Mouse (Mus musculus) skeletal muscle tissue, adult 2 months (tissue): ENCODE measurements at regions not wholly inside any gene's neighbourhood (a gene's known extent, or its start where the extent isn't known, plus 50 kb on each side); places are given as distances from the start of the nearest gene placed in this dataset.

Source experiments
- DNase-seq: peaks from one replicate; pipeline ENCODE4 v3.0.0-alpha.2; 2012; ENCODE audit warnings: low read depth, low spot score

- DNase-seq: no peak
Observed at GRCm38 (mm10) chr5:43136142-43136541, 96.8 kb upstream of the Cpeb2 start.

GRCm38 (mm10) chr5:43137777-43138176, 95.2 kb upstream of the Cpeb2 start:
- no peak for DNase-seq

GRCm38 (mm10) chr5:43138931-43139486, 94.0 kb upstream of the Cpeb2 start:
- DNase-seq: no peak

GRCm38 (mm10) chr5:43139813-43140212, 93.2 kb upstream of the Cpeb2 start:
- no peak for DNase-seq

- no peak for DNase-seq
Observed at GRCm38 (mm10) chr5:43145939-43146338, 87.0 kb upstream of the Cpeb2 start.

GRCm38 (mm10) chr5:43146928-43147327, 86.0 kb upstream of the Cpeb2 start:
- no peak for DNase-seq

GRCm38 (mm10) chr5:43148486-43148885, 84.5 kb upstream of the Cpeb2 start:
- DNase-seq: peak; percentile 3

GRCm38 (mm10) chr5:43149559-43149958, 83.4 kb upstream of the Cpeb2 start:
- no peak for DNase-seq

GRCm38 (mm10) chr5:43151099-43151774, 81.7 kb upstream of the Cpeb2 start:
- no peak for DNase-seq

GRCm38 (mm10) chr5:43152119-43152611, 80.8 kb upstream of the Cpeb2 start:
- DNase-seq: no peak

- no peak for DNase-seq
Observed at GRCm38 (mm10) chr5:43152881-43153280, 80.1 kb upstream of the Cpeb2 start.

GRCm38 (mm10) chr5:43156771-43157170, 76.2 kb upstream of the Cpeb2 start:
- no peak for DNase-seq

- DNase-seq: no peak
Observed at GRCm38 (mm10) chr5:43160140-43160539, 72.8 kb upstream of the Cpeb2 start.

GRCm38 (mm10) chr5:43181475-43181874, 51.5 kb upstream of the Cpeb2 start:
- DNase-seq: no peak
